Mouse (Mus musculus) heart, adult 2 months (tissue): ENCODE measurements around the gene Tgfb2.

ENCODE experiments used
- CTCF ChIP-seq: fragments of 200-600 bp; IDR thresholded peaks from 2 replicates; pipeline ENCODE4 v1.8.1; 2022; ENCODE audit warnings: antibody characterized with exemption, mild to moderate bottlenecking, moderate library complexity
- EP300 ChIP-seq: fragments of 200-500 bp; IDR thresholded peaks from 2 replicates; pipeline ENCODE4 v1.6.1; 2011; ENCODE audit warnings: low read depth, low read length, control low read depth; ENCODE audit not compliant: insufficient read depth
- POLR2A ChIP-seq: fragments of 200-500 bp; IDR thresholded peaks from 2 replicates; pipeline ENCODE4 v1.6.1; 2011; ENCODE audit warnings: mild to moderate bottlenecking, low read depth, low read length, control low read depth; ENCODE audit not compliant: insufficient read depth

DNA sequence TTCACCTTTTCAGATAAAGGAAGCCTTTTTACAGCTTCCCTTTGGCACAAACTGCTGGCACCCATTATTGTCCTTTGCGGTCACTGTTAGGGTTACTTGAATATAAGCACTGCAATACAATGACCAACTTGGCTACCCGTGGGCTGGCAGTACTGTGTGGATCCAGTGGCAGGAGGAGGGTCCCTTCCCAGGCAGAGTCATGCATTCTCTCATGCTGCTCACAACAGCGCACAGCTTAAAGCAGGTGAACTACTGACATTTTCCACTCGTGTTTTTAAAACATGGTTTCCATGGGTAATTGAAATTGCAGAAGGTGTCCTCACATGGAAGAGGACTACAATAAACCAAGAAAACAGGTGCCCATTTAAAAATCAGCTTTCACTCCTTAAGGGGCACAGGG is 8.4 kb upstream of the Tgfb2 start:
- TF ChIP-seq POLR2A (no peak), CTCF (no peak), EP300 (no peak)
